8 mouse cellular contexts compared by ENCODE assay signal in genomic region chr2:93187323-93187996, GRCm38 (mm10). TPM values are rescaled to one million over a fixed set of nuclear protein-coding genes. Genes with fewer than 3 reads are reported as not detected.
DNase-seq lines count a peak whose midpoint lies in the region; ATAC-seq and TF ChIP-seq lines count a peak whose summit lies in the region.

TSS of gene Trp53i11 (plus strand) at chr2:93187548.

- TF ChIP-seq RAD21 in CH12.LX (IDR thresholded peaks at IDR 0.05; ENCODE audit: low read depth, low read length) = peak; percentile 23

- dilution Hi-C loops in CH12.LX (cut with MboI; ENCODE audit: extremely low pct_ligation_motif_present, extremely low pct_unique_long_range_greater_than_20kb, low sequenced_read_pairs) = no loop called here

- WGBS in forebrain, embryonic 16.5 days = under 1% methylated on average over 46 of the region's 69 CpGs
- under 1% methylated on average over 69 of the region's 69 CpGs for WGBS in neural tube, embryonic 13.5 days

- H3K27me3 ChIP-seq in CH12.LX (replicated peaks) = peaks cover 94% of the 10 kb centered on the region
- no peaks in the 10 kb centered on the region for H3K27me3 ChIP-seq in forebrain, embryonic 16.5 days (replicated peaks; ENCODE audit: control insufficient read depth, insufficient read depth, low read length)
- H3K27me3 ChIP-seq in neural tube, embryonic 13.5 days = peaks cover 4% of the 10 kb centered on the region; the same call in 1 of the 2 replicates
- no peaks in the 10 kb centered on the region for H3K27me3 ChIP-seq in testis, adult 2 months (ENCODE audit: control insufficient read depth, insufficient read depth, low read length)

- H3K4me2 ChIP-seq in CH12.LX (ENCODE audit: insufficient read depth, low read depth, poor library complexity, severe bottlenecking) = peak within 1 kb of the TSS; percentile 42
- H3K4me2 ChIP-seq in forebrain, embryonic 16.5 days (ENCODE audit: low read length) = peak within 1 kb of the TSS; percentile 89
- H3K4me2 ChIP-seq in neural tube, embryonic 13.5 days = peak within 1 kb of the TSS; percentile 71

- TF ChIP-seq CTCF in CH12.LX (conservative IDR thresholded peaks at IDR 0.05 in 1 of 2, IDR thresholded peaks at IDR 0.05 in 1 of 2; ENCODE audit: low read depth in 2 of 2, low read length in 2 of 2) = peak in 1 of 2 experiments; percentile 66; a peak in 2 of 4 replicates
- 0 out of 2 replicates have a peak, but pooled peaks have one; percentile 22 for TF ChIP-seq CTCF in testis, adult 2 months (IDR thresholded peaks at IDR 0.05; ENCODE audit: control insufficient read depth, insufficient read depth, insufficient replicate concordance, low read depth, low read length)

- peak within 1 kb of the TSS; percentile 66 for H3K9ac ChIP-seq in CH12.LX (ENCODE audit: insufficient read depth, low read depth)
- peak within 1 kb of the TSS; percentile 99 for H3K9ac ChIP-seq in forebrain, embryonic 16.5 days (replicated peaks; ENCODE audit: low read depth, low read length)
- peak within 1 kb of the TSS; percentile 99 for H3K9ac ChIP-seq in neural tube, embryonic 13.5 days

- no peaks in the 10 kb centered on the region for H3K9me3 ChIP-seq in CH12.LX (replicated peaks; ENCODE audit: low read length)
- no peaks in the 10 kb centered on the region for H3K9me3 ChIP-seq in forebrain, embryonic 16.5 days (ENCODE audit: control insufficient read depth, low read length)
- H3K9me3 ChIP-seq in neural tube, embryonic 13.5 days = no peaks in the 10 kb centered on the region

- H3K4me1 ChIP-seq in CH12.LX (ENCODE audit: control insufficient read depth in 1 of 2, insufficient read depth in 2 of 2) = peaks cover 33 to 41% of the 10 kb centered on the region in 2 experiments
- peaks cover 45% of the 10 kb centered on the region for H3K4me1 ChIP-seq in forebrain, embryonic 16.5 days (replicated peaks; ENCODE audit: control insufficient read depth, insufficient read depth, low read length)
- H3K4me1 ChIP-seq in neural tube, embryonic 13.5 days (replicated peaks) = peaks cover 64% of the 10 kb centered on the region
- H3K4me1 ChIP-seq in testis, adult 2 months (ENCODE audit: control insufficient read depth, insufficient read depth, low read length) = peaks cover 31% of the 10 kb centered on the region

- ATAC-seq in forebrain, embryonic 16.5 days = peak; percentile 90
- peak; percentile 81 for ATAC-seq in neural tube, embryonic 13.5 days (ENCODE audit: low read depth)

- intact Hi-C loops in heart, postnatal 14 days (cut with DNase I) = no loop called here

- H3K36me3 ChIP-seq in CH12.LX (replicated peaks in 1 of 2; ENCODE audit: control insufficient read depth in 1 of 2, insufficient read depth in 1 of 2, low read length in 1 of 2) = no peaks in the 10 kb centered on the region
- H3K36me3 ChIP-seq in forebrain, embryonic 16.5 days (ENCODE audit: control insufficient read depth, insufficient read depth) = no peaks in the 10 kb centered on the region
- H3K36me3 ChIP-seq in neural tube, embryonic 13.5 days = no peaks in the 10 kb centered on the region
- H3K36me3 ChIP-seq in testis, adult 2 months (ENCODE audit: control insufficient read depth, insufficient read depth, low read length) = no peaks in the 10 kb centered on the region

- no peak for DNase-seq in CH12.LX (ENCODE audit: extremely low read depth)
- DNase-seq in cerebellum, adult 11-12 months = peak; percentile 92
- DNase-seq in heart, postnatal 14 days = peak; percentile 88 to 89
- DNase-seq in kidney, postnatal 4 days = peak; percentile 89 to 94
- peak; percentile 92 to 95 for DNase-seq in lung, adult 18-20 months

- peak within 1 kb of the TSS; percentile 19 for H3K27ac ChIP-seq in CH12.LX (ENCODE audit: insufficient read depth, low read depth)
- H3K27ac ChIP-seq in forebrain, embryonic 16.5 days (ENCODE audit: low read length) = peak within 1 kb of the TSS; percentile 93
- peak within 1 kb of the TSS; percentile 96 for H3K27ac ChIP-seq in neural tube, embryonic 13.5 days (replicated peaks)
- peak within 1 kb of the TSS; percentile 54 for H3K27ac ChIP-seq in testis, adult 2 months (ENCODE audit: control insufficient read depth, insufficient read depth, low read depth, low read length)

- H3K4me3 ChIP-seq in CH12.LX (replicated peaks in 1 of 3; ENCODE audit: low read depth in 2 of 3, low read length in 2 of 3, poor library complexity in 1 of 3) = peak within 1 kb of the TSS; percentile 4 to 81 (median 61)
- H3K4me3 ChIP-seq in forebrain, embryonic 16.5 days (replicated peaks; ENCODE audit: low read length) = peak within 1 kb of the TSS; percentile 89
- peak within 1 kb of the TSS; percentile 93 for H3K4me3 ChIP-seq in neural tube, embryonic 13.5 days
- peak within 1 kb of the TSS; percentile 86 for H3K4me3 ChIP-seq in testis, adult 2 months (ENCODE audit: control insufficient read depth, low read depth, low read length)

- in situ Hi-C loops in CH12.LX (cut with MboI; ENCODE audit: low pct_ligation_motif_present, low pct_unique_long_range_greater_than_20kb, low sequenced_read_pairs) = loop anchor here (10.0 kb wide), 1 partner anchor 283 kb away; no protein-coding TSS in a partner anchor

- TF ChIP-seq POLR2A in CH12.LX (IDR thresholded peaks at IDR 0.05; ENCODE audit: low read depth, low read length) = no peak
- peak; percentile 52; the same call in 1 of the 2 replicates for TF ChIP-seq POLR2A in testis, adult 2 months (IDR thresholded peaks at IDR 0.05; ENCODE audit: control insufficient read depth, low read depth, low read length)

- no peaks in the 10 kb centered on the region for H3K79me2 ChIP-seq in CH12.LX (replicated peaks; ENCODE audit: control insufficient read depth, extremely low read depth, insufficient read depth, poor library complexity, severe bottlenecking)

- no peak for TF ChIP-seq EP300 in CH12.LX (IDR thresholded peaks at IDR 0.05; ENCODE audit: low read length)

TF ChIP-seq in CH12.LX, 34 proteins besides CTCF, POLR2A, EP300 and RAD21:
- TF ChIP-seq ETS1 (conservative IDR thresholded peaks at IDR 0.05; ENCODE audit: low read depth, low read length) (no peak), IRF4 (IDR thresholded peaks at IDR 0.05; ENCODE audit: low read depth, low read length) (peak; percentile 73), MEF2A (IDR thresholded peaks at IDR 0.05; ENCODE audit: borderline replicate concordance, low read depth, low read length) (peak; percentile 55; the same call in 1 of the 2 replicates), BHLHE40 (IDR thresholded peaks at IDR 0.05; ENCODE audit: low read depth, low read length) (0 out of 2 replicates have a peak, but pooled peaks have one; percentile 5), MAZ (IDR thresholded peaks at IDR 0.05; ENCODE audit: low read depth, low read length) (peak; percentile 78), ZNF384 (IDR thresholded peaks at IDR 0.05; ENCODE audit: low read depth, low read length) (no peak), UBTF (IDR thresholded peaks at IDR 0.05; ENCODE audit: low read depth, low read length) (0 out of 2 replicates have a peak, but pooled peaks have one; percentile 40), ZMIZ1 (IDR thresholded peaks at IDR 0.05; ENCODE audit: low read depth, low read length) (peak; percentile 23; the same call in 1 of the 2 replicates), SMC3 (IDR thresholded peaks at IDR 0.05; ENCODE audit: low read depth, low read length) (peak; percentile 44; the same call in 1 of the 2 replicates), USF2 (conservative IDR thresholded peaks at IDR 0.05; ENCODE audit: low read depth, low read length) (no peak), SIN3A (IDR thresholded peaks at IDR 0.05; ENCODE audit: low read length) (peak; percentile 70), CHD2 (IDR thresholded peaks at IDR 0.05; ENCODE audit: low read length) (no peak), PAX5 (IDR thresholded peaks at IDR 0.05; ENCODE audit: low read length) (no peak), MXI1 (IDR thresholded peaks at IDR 0.05; ENCODE audit: low read depth, low read length) (no peak), MYC (IDR thresholded peaks at IDR 0.05; ENCODE audit: low read depth, low read length) (no peak), TCF12 (IDR thresholded peaks at IDR 0.05; ENCODE audit: low read depth, low read length) (no peak), TBP (conservative IDR thresholded peaks at IDR 0.05; ENCODE audit: low read depth, low read length) (no peak), POLR2AphosphoS2 (IDR thresholded peaks at IDR 0.05; ENCODE audit: low read depth, low read length) (no peak), ELF1 (IDR thresholded peaks at IDR 0.05; ENCODE audit: low read depth, low read length) (peak; percentile 37; the same call in 1 of the 2 replicates), MAX (IDR thresholded peaks at IDR 0.05; ENCODE audit: low read length) (peak; percentile 26; the same call in 1 of the 2 replicates), ZC3H11A (IDR thresholded peaks at IDR 0.05; ENCODE audit: low read depth, low read length) (no peak), USF1 (IDR thresholded peaks at IDR 0.05; ENCODE audit: low read depth, low read length) (no peak)

RNA-seq across cellular contexts. Expression of gene Trp53i11, which starts in this region (rescaled TPM):
- total RNA-seq in CH12.LX (2012; rRNA removed) (17.4 and 32.1 TPM in 2 replicates), CH12.LX (2014; rRNA removed) (0.36 and 0.49 TPM in 2 replicates)
- polyA plus RNA-seq in CH12.LX (2012; ENCODE audit: insufficient read length, low read depth) = 0.50 and 0.73 TPM in 2 replicates
- 107 and 110 TPM in 2 replicates for polyA plus RNA-seq in forebrain, embryonic 16.5 days (2015; fragmentation: Nextera tagmentation; extraction: Ambion mirVana)
- total RNA-seq in heart, postnatal 14 days (2021) = 10 to 100 TPM; 67.8 to 68.8 TPM
- 137 and 150 TPM in 2 replicates for polyA plus RNA-seq in neural tube, embryonic 13.5 days (2015; fragmentation: Nextera tagmentation; extraction: Ambion mirVana)
- 51.6 and 54.3 TPM in 2 replicates for polyA plus RNA-seq in testis, adult 2 months (2012; rRNA removed)

Comparison
In these comparisons a context has a peak if more than half of its experiments do, and no peak if none do; other contexts are left out.
1. RNA of gene Trp53i11 (polyA plus RNA-seq): 137 to 150 TPM in neural tube, embryonic 13.5 days, 107 to 110 TPM in forebrain, embryonic 16.5 days and 51.6 to 54.3 TPM in testis, adult 2 months; 0.50 to 0.73 TPM in CH12.LX; every median in the first group is over 10 times any median in the second.
2. H3K27ac ChIP-seq: peak in every context shown above with its lines; median percentile 96 in neural tube, embryonic 13.5 days; 93 in forebrain, embryonic 16.5 days; 54 in testis, adult 2 months; 19 in CH12.LX.
3. Peak in every context shown above with its lines, with median percentiles within 50 percentile points of each other: H3K4me2 ChIP-seq, H3K4me3 ChIP-seq and H3K9ac ChIP-seq.